Mouse (Mus musculus): ENCODE results near the gene Tpo. TPM values are rescaled to one million over a fixed set of nuclear protein-coding genes. Genes with fewer than 3 reads are reported as not detected.
A peak's percentile ranks its signal among the peaks of the same experiment; 100 is the strongest.

Tpo gene
- polyA plus RNA-seq, 1 experiment, result 0.43 TPM

GRCm38 (mm10) chr12:30161731-30162406, 29.4 kb upstream of the Tpo start:
- no peak for DNase-seq
- Histone ChIP-seq H3K4me1 (ENCODE audit: control insufficient read depth, insufficient read depth, low read length) (no peaks in the 10 kb centered on the region), H3K4me3 (replicated peaks; ENCODE audit: insufficient read depth, low read depth, low read length) (no peak overlapping the region), H3K27ac (ENCODE audit: insufficient read depth, low read length) (no peak overlapping the region), H3K27me3 (ENCODE audit: control insufficient read depth, insufficient read depth, low read length) (no peaks in the 10 kb centered on the region)
- 89% methylated on average over 5 of the region's 5 CpGs for WGBS
- TF ChIP-seq CTCF (IDR thresholded peaks at IDR 0.05; ENCODE audit: borderline replicate concordance, insufficient read depth, low read depth, low read length), result no peak
- TF ChIP-seq POLR2A (IDR thresholded peaks at IDR 0.05; ENCODE audit: borderline replicate concordance, insufficient read depth, low read length), result no peak

- TF ChIP-seq POLR2A (IDR thresholded peaks at IDR 0.05; ENCODE audit: borderline replicate concordance, insufficient read depth, low read length), result no peak
- no peak for TF ChIP-seq CTCF (IDR thresholded peaks at IDR 0.05; ENCODE audit: borderline replicate concordance, insufficient read depth, low read depth, low read length)
- H3K27ac ChIP-seq (ENCODE audit: insufficient read depth, low read length), result no peak overlapping the region
- WGBS, result 24% methylated on average over 3 of the region's 3 CpGs
- DNase-seq, result no peak
- H3K27me3 ChIP-seq (ENCODE audit: control insufficient read depth, insufficient read depth, low read length), result no peaks in the 10 kb centered on the region
- no peak overlapping the region for H3K4me3 ChIP-seq (replicated peaks; ENCODE audit: insufficient read depth, low read depth, low read length)
- H3K4me1 ChIP-seq (ENCODE audit: control insufficient read depth, insufficient read depth, low read length), result no peaks in the 10 kb centered on the region
Observed at GRCm38 (mm10) chr12:30160475-30160874, 28.1 kb upstream of the Tpo start.

- WGBS, result 73% methylated on average over 8 of the region's 8 CpGs
Observed at GRCm38 (mm10) chr12:30159788-30160187, 27.4 kb upstream of the Tpo start.

GRCm38 (mm10) chr12:30154079-30154673, 21.8 kb upstream of the Tpo start:
- H3K4me1 ChIP-seq (ENCODE audit: control insufficient read depth, insufficient read depth, low read length), result peaks cover 2% of the 10 kb centered on the region; the same call in 1 of the 2 replicates
- WGBS, result 15% methylated on average over 7 of the region's 7 CpGs
- H3K27me3 ChIP-seq (ENCODE audit: control insufficient read depth, insufficient read depth, low read length), result no peaks in the 10 kb centered on the region
- H3K4me3 ChIP-seq (replicated peaks; ENCODE audit: insufficient read depth, low read depth, low read length), result no peak overlapping the region
- DNase-seq, result no peak
- no peak overlapping the region for H3K27ac ChIP-seq (ENCODE audit: insufficient read depth, low read length)
- TF ChIP-seq POLR2A (IDR thresholded peaks at IDR 0.05; ENCODE audit: borderline replicate concordance, insufficient read depth, low read length) (no peak), CTCF (IDR thresholded peaks at IDR 0.05; ENCODE audit: borderline replicate concordance, insufficient read depth, low read depth, low read length) (no peak)

More at GRCm38 (mm10) chr12:30159788-30160187, 27.4 kb upstream of the Tpo start:
- TF ChIP-seq POLR2A (IDR thresholded peaks at IDR 0.05; ENCODE audit: borderline replicate concordance, insufficient read depth, low read length) (no peak), CTCF (IDR thresholded peaks at IDR 0.05; ENCODE audit: borderline replicate concordance, insufficient read depth, low read depth, low read length) (no peak)
- DNase-seq, result no peak
- H3K4me3 ChIP-seq (replicated peaks; ENCODE audit: insufficient read depth, low read depth, low read length), result no peak overlapping the region
- no peaks in the 10 kb centered on the region for H3K4me1 ChIP-seq (ENCODE audit: control insufficient read depth, insufficient read depth, low read length)
- H3K27me3 ChIP-seq (ENCODE audit: control insufficient read depth, insufficient read depth, low read length), result no peaks in the 10 kb centered on the region
- H3K27ac ChIP-seq (ENCODE audit: insufficient read depth, low read length), result no peak overlapping the region

- TF ChIP-seq POLR2A (IDR thresholded peaks at IDR 0.05; ENCODE audit: borderline replicate concordance, insufficient read depth, low read length) (no peak), CTCF (IDR thresholded peaks at IDR 0.05; ENCODE audit: borderline replicate concordance, insufficient read depth, low read depth, low read length) (0 out of 2 replicates have a peak, but pooled peaks have one; percentile 3)
- Histone ChIP-seq H3K4me1 (ENCODE audit: control insufficient read depth, insufficient read depth, low read length) (no peaks in the 10 kb centered on the region), H3K27ac (ENCODE audit: insufficient read depth, low read length) (no peak overlapping the region), H3K4me3 (replicated peaks; ENCODE audit: insufficient read depth, low read depth, low read length) (no peak overlapping the region), H3K27me3 (ENCODE audit: control insufficient read depth, insufficient read depth, low read length) (no peaks in the 10 kb centered on the region)
- 70% methylated on average over 3 of the region's 3 CpGs for WGBS
- DNase-seq, result no peak
Observed at GRCm38 (mm10) chr12:30142085-30142484, 9.7 kb upstream of the Tpo start.

- H3K27ac ChIP-seq (ENCODE audit: insufficient read depth, low read length), result no peak overlapping the region
Observed at GRCm38 (mm10) chr12:30129411-30129716, 3.1 kb downstream of the Tpo start.

GRCm38 (mm10) chr12:30128561-30129410, 3.6 kb downstream of the Tpo start:
- Histone ChIP-seq H3K27me3 (ENCODE audit: control insufficient read depth, insufficient read depth, low read length) (no peaks in the 10 kb centered on the region), H3K4me1 (ENCODE audit: control insufficient read depth, insufficient read depth, low read length) (no peaks in the 10 kb centered on the region)
- WGBS, result 11% methylated on average over 7 of the region's 7 CpGs

More at GRCm38 (mm10) chr12:30129411-30129716, 3.1 kb downstream of the Tpo start:
- no peak for DNase-seq
- TF ChIP-seq CTCF (IDR thresholded peaks at IDR 0.05; ENCODE audit: borderline replicate concordance, insufficient read depth, low read depth, low read length) (no peak), POLR2A (IDR thresholded peaks at IDR 0.05; ENCODE audit: borderline replicate concordance, insufficient read depth, low read length) (no peak)
- 34% methylated on average over 6 of the region's 6 CpGs for WGBS
- Histone ChIP-seq H3K4me3 (replicated peaks; ENCODE audit: insufficient read depth, low read depth, low read length) (no peak overlapping the region), H3K4me1 (ENCODE audit: control insufficient read depth, insufficient read depth, low read length) (no peaks in the 10 kb centered on the region), H3K27me3 (ENCODE audit: control insufficient read depth, insufficient read depth, low read length) (no peaks in the 10 kb centered on the region)

More at GRCm38 (mm10) chr12:30128561-30129410, 3.6 kb downstream of the Tpo start:
- Histone ChIP-seq H3K27ac (ENCODE audit: insufficient read depth, low read length) (no peak overlapping the region), H3K4me3 (replicated peaks; ENCODE audit: insufficient read depth, low read depth, low read length) (no peak overlapping the region)
- DNase-seq, result peak; percentile 38
- TF ChIP-seq POLR2A (IDR thresholded peaks at IDR 0.05; ENCODE audit: borderline replicate concordance, insufficient read depth, low read length) (no peak), CTCF (IDR thresholded peaks at IDR 0.05; ENCODE audit: borderline replicate concordance, insufficient read depth, low read depth, low read length) (peak; percentile 67; the same call in 1 of the 2 replicates)
